Mouse (Mus musculus) spleen, postnatal 14 days (tissue): ENCODE results near the gene Plekhm1.

Source experiments
- DNase-seq, 2 experiments: peaks; one replicate each; pipeline ENCODE4 v3.0.0; 2021 to 2022; ENCODE audit warnings: low spot score in 2 of 2

Gene Plekhm1

DNA sequence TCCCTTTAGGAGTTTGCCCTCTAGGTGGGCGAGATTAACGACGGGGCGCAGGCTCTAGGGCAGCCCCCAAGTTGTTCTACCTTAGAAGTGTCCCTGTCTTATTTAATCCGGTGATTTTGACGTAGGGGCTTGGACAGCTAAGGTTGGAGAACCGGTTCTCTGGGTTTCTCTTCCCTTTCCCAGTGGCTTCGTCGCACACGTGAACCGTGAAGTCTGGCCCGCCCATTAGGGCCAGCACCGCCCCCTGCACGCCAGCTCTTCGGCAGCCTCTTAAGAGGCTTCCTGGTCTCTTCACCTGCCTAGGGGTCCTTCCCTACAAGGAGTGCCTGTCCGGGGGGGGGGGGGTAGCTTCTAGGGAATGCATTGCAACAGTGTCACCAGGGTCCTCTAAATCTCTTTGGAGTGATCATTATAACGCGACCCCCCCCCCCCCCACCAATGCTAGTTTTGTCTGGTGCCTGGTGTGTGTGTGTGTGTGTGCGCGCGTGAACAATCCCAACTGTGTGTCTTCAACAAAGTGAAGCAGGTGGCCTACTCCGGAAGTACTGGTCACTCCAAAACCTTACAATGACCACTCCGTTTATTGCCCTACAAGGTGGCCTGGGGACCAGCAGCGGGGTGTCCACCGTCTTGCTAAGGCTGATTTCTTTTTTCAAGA lies 51.0 kb downstream of the Plekhm1 start:
- no peak for DNase-seq

DNA sequence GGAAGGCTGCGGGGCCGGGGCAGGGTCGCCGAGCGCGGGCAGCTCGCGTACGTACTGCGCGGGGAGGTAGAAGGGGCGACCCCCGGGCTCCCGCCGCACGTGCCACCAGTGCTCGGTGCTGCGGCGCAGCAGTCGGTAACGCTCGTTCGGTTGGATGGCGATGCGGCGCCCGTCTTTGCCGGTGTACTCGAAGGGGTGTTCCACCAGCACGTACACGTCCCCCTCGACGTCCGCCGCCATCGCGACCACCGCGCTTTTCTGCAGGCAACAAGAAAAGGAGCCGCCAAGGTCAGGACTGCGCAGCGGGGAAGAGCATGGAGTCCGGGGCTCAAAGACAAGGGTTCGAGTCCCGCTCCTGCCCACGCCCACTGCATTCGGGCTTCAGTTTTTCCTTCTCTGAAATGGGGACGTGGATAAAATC lies 51.8 kb downstream of the Plekhm1 start:
- DNase-seq = no peak

- peak; percentile 64 to 76 for DNase-seq
These were observed 52.4 kb downstream of the Plekhm1 start for GRCm38 (mm10) chr11:103359841-103360641.

DNA sequence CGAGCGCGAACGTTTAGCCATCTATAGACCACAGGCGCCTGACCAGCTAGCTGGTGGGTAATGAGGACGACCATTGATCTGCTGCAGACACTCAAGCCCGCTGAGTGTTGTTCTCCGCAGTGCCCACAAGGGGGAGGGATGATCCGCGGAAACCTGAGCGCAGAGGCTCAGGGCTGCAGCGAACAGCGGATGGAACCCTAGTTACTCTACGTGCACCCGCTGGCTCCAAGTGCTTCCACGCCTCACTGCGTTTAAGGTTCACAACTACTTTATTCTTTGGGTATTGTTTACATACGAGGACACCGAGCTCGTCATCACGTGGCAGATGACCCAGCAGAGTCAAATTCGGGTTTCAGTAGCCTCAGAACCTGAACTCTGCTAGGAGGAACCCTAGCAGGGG lies 53.4 kb downstream of the Plekhm1 start:
- peak in 1 of 2 experiments; percentile 68 for DNase-seq

- no peak for DNase-seq
These were observed 54.2 kb downstream of the Plekhm1 start for GRCm38 (mm10) chr11:103358316-103358715.

- no peak for DNase-seq
These were observed 54.8 kb downstream of the Plekhm1 start for GRCm38 (mm10) chr11:103357710-103358109.

DNA sequence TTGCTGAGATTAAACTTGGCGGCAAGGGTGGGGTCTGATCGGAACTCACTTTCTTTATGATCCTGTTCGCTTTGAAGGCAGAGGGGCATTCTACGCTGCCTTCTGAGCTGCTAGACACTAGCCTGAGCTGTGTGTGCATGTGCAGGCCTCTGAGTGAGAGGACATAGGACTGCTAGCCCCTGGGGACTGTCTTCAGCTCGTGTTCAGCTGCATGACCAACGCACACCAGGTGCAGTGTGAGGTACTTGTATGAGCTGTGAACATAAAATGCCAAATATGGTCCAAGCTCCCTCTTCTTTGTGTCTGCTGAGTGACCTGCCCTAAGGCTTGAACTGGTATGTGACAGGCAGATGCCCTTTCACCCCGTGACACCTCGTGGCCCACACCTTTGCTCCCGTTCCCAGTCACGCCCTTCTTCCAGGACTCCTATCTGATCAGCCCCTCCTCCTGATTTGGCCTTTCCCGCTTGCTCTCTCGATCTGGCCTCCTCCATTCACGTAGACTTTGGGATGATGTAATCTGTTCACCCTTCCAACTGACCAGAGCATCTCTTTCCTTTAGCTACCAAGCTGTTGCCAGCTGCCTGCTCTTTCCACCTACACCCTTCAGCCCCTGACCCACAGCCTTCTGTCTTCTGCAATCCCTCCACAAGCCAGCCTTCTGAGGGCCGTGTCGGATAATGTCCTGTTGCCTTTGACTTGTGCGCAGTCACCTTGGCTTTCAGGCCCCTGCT lies 55.4 kb downstream of the Plekhm1 start:
- no peak for DNase-seq

DNA sequence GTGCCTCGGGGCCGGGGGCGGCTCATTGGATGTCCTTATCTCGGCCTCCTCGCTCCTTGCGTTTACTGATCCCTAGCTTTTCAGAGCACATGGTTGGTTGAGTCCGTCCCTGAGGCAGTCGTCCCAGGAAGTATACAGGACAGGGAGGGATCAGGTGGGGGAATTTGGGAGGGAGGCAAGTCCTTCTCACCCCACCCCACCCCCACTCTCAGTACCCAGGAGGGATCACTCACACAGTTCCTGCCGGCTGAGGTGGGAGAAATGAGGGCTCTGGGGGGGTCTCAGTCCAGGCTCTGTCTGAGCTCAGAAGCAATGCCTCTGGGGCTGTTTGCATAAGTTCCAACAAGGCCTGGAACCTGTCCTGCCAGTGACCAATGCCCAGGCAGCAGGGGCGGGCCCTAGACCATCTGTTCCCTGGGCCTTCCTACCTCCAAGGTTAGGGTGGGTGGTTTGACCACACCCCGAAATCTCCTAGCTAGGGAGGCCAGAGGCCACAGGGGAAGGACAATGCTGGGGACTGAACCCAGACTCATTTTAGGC lies 56.4 kb downstream of the Plekhm1 start:
- DNase-seq = no peak

DNA sequence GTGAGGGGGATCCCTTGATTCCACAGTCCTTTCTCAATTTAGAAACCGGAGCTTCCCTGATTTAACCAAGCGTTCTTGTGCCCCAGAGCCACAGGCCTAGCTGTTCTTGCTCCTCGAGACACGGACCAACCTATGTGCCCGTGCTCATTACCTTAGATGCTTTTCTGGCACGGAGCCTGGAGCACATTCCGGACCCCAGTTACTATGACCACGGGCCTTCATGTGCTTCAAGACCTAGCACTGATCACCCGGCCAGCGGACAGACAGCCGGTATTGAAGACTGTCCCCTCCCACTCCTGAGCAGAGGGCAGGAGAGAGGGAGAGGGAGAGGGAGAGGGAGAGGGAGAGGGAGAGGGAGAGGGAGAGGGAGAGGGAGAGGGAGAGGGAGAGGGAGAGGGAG lies 57.2 kb downstream of the Plekhm1 start:
- DNase-seq = no peak

- no peak for DNase-seq
These were observed 58.5 kb downstream of the Plekhm1 start for GRCm38 (mm10) chr11:103354033-103354432.

DNA sequence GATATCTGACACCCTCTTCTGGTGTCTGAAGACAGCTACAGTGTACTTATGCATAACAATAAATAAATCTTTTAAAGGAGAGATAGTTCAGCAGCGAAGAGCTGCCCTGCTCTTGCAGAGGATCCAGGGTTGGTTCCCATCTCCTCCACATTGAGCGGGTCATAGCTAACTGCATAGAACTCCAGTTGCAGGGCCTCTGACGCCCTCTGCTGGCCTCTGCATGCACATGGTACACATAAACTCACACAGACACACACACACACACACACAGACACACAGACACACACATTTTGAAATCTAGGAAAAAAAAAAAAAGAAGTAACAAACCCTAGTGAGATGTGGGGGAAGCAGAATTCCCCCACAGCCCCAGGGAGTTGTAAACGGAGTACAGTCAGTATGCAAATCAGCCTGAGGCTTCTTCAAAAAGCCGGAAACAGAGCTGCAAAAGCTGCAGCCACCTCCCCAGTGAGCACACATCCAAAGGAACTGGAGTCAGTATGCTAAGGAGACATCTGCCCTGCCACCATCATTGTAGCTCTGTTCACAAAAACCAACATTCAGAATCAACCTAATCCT lies 60.2 kb downstream of the Plekhm1 start:
- DNase-seq = no peak

DNA sequence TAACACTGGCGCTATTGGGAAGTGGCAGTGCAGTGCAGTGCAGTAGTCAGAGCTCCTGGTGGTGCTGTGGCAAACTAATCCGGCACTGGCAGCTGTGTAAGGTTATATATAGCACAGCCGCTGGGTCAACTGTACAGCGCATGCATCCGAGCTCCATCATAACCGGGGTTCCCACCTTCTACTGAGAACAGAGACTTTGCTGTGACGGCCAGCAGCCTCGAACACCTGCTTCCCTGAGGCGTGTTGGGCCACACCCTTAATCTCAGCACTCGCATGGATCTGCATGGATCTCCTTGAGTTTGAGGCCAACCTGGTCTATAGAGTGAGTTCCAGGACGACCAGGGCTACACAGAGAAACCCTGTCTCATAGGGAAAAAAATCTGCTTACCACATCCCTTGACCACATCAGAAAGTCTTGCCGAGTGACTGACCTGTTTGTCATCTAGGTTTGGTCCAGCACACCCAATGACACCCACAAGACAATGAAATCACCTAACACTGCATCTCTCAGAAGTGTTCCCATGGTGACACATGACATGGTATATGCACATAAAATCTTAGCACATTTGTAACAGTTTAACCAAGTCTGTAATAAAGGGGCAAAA lies 61.7 kb downstream of the Plekhm1 start:
- DNase-seq = no peak

- DNase-seq = no peak
These were observed 62.8 kb downstream of the Plekhm1 start for GRCm38 (mm10) chr11:103349699-103350098.

DNA sequence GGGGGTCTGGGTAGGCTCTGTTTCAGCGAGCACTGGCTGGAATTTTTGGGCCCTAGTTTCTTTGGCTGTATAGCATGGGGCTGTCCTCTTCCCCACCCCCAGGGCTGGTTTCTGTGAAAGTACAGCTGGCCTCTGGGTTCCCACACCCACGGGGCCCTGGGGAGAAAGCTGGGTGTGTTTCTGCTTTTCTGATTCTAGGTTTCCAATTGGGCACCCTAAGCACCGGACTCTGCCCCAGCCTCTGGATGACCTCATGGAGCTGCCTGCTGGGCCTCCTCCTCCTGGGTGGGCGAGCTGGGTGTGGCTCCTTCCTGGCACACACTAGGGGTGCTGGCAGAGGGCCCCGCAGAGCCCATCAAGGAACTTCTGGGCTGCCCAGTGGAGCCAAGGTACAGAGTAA lies 65.8 kb downstream of the Plekhm1 start:
- peak in 1 of 2 experiments; percentile 58 for DNase-seq

GRCm38 (mm10) chr11:103346236-103346635 lies 66.3 kb downstream of the Plekhm1 start:
- no peak for DNase-seq

- DNase-seq = no peak
These were observed 66.9 kb downstream of the Plekhm1 start for GRCm38 (mm10) chr11:103345408-103346091.

- peak; percentile 46 to 55 for DNase-seq
These were observed 67.8 kb downstream of the Plekhm1 start for GRCm38 (mm10) chr11:103344494-103345332.

DNA sequence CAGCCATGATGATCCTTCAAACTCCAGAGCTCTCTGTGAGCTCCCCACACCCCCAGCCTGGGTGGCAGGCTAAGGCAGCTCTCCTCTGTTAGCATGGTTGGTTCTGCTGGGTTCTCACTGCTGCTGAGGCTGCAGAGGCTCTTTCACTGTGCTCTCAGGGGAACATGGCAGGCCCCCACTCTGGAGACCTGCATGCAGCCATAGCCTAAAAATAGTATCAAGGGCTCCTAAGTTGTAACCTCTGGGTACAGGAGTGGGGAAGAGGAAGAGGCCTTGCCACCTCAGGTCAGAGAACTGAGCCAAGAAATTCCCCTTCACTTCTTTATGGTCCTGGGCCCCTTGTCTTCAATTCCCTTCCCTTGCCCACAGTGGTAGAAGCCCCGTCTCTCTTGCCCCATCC lies 68.6 kb downstream of the Plekhm1 start:
- no peak for DNase-seq

- DNase-seq = no peak
These were observed 69.4 kb downstream of the Plekhm1 start for GRCm38 (mm10) chr11:103343063-103343462.

- DNase-seq = no peak
These were observed 71.8 kb downstream of the Plekhm1 start for GRCm38 (mm10) chr11:103340677-103341076.
